Mouse (Mus musculus): ENCODE measurements at regions not wholly inside any gene's neighbourhood (a gene's known extent, or its start where the extent isn't known, plus 50 kb on each side); places are given as distances from the start of the nearest gene placed in this dataset.
A peak's percentile ranks its signal among the peaks of the same experiment; 100 is the strongest.

- peak in 1 of 2 experiments; percentile 2 for DNase-seq
Measured at GRCm38 (mm10) chr8:100515896-100516295, 1099.6 kb upstream of the Cdh8 start.

GRCm38 (mm10) chr8:100515152-100515551 is 1098.9 kb upstream of the Cdh8 start:
- DNase-seq: no peak

GRCm38 (mm10) chr8:100506478-100506877 is 1090.2 kb upstream of the Cdh8 start:
- DNase-seq: no peak

- no peak for DNase-seq
Measured at GRCm38 (mm10) chr8:100500342-100500712, 1084.1 kb upstream of the Cdh8 start.

- no peak for DNase-seq
Measured at GRCm38 (mm10) chr8:100499614-100500341, 1083.5 kb upstream of the Cdh8 start.

- no peak for DNase-seq
Measured at GRCm38 (mm10) chr8:100494445-100494844, 1078.2 kb upstream of the Cdh8 start.

GRCm38 (mm10) chr8:100475950-100476349 is 1059.7 kb upstream of the Cdh8 start:
- DNase-seq: no peak

GRCm38 (mm10) chr8:100451231-100451630 is 1035.0 kb upstream of the Cdh8 start:
- no peak for DNase-seq

GRCm38 (mm10) chr8:100450380-100450936 is 1034.2 kb upstream of the Cdh8 start:
- no peak for DNase-seq

- peak; percentile 5 to 23 for DNase-seq
Measured at GRCm38 (mm10) chr8:100446677-100447350, 1030.5 kb upstream of the Cdh8 start.
